Mouse (Mus musculus) 3T3-L1 (cell line): ENCODE measurements at regions not wholly inside any gene's neighbourhood (a gene's known extent, or its start where the extent isn't known, plus 50 kb on each side); places are given as distances from the start of the nearest gene placed in this dataset.

ENCODE experiments used
- DNase-seq: peaks from one replicate; pipeline ENCODE4 v3.0.0-alpha.2; 2015; ENCODE audit warnings: low read depth, low spot score

GRCm38 (mm10) chr14:88410722-88411437, 60.3 kb downstream of the Pcdh20 start:
- no peak for DNase-seq

DNA sequence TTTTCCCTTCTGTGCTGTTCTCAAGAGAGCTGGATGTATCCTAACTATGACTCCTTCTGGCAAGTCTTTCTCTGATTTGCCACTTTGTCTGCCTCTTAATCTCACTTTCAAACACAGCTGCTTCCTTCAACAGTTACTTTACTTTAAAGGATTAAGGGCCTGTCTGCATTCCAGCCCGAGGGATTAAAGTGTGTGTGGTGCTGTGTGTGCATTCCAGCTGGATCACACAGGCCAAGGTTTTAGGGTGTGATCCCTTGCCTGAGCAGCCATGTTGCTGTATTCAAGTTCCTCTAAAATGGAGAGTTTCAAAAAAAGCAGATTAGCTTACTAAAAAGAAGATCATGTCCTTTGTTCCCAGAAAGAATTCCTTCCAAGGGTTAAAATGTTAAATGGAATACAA, 71.9 kb downstream of the Pcdh20 start:
- DNase-seq: peak; percentile 11

DNA sequence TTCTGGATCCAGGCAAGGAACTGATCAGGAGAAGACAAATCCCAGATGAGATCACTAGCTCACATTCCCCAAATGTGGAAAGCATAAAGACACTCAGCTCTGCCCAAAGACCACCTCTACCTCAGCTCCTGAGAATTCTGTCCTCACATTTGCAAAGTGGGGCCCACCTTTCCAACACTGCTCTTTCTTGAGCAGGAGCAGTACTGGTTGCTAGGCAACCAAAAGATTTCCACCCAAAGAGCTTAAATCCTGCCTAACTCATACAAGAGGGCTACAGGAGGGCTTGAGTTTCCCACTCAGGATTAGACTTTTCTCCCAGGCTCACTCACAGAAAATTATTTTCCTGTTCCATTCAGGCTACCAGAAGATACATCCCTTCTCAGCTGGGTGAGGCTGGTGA, 74.0 kb downstream of the Pcdh20 start:
- DNase-seq: no peak

GRCm38 (mm10) chr14:88395016-88395415, 76.2 kb downstream of the Pcdh20 start:
- peak; percentile 78 for DNase-seq

DNA sequence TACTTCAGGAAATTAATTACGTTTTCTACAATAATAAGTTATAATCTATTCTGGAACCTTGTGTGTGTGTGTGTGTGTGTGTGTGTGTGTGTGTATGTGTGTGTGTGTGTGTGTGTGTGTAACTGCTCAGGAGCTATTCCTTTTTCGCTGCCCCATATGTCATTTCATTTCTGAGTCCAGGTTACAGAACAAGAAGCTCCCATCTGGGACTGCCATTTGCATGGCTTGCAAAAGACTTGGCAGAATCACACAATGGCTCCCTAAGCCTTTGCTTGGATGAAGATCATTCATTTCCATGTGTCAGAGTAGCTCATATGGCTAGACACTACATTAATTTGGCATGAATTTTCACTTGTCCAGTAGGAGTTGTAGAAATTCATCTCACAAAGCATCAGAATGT, 86.6 kb downstream of the Pcdh20 start:
- DNase-seq: no peak

DNA sequence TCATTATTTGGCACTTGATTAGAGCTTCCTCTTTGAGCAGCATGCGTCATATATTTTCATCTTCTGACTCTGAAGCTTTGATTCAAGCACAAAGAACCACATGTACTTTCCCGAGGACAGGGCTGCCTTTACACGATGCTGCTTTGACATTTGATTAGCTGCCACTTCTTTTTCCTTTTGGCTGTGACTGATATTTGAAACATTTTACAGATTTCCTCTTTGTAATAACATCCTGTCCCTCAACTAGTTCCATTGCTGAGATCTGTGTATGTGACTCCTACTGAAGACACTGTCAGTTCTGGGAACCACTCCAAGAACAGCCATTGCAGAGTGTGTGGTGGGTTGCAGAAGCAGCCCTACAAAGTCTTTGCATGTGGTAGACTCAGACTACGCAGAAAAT, 124.0 kb downstream of the Pcdh20 start:
- DNase-seq: peak; percentile 16

DNA sequence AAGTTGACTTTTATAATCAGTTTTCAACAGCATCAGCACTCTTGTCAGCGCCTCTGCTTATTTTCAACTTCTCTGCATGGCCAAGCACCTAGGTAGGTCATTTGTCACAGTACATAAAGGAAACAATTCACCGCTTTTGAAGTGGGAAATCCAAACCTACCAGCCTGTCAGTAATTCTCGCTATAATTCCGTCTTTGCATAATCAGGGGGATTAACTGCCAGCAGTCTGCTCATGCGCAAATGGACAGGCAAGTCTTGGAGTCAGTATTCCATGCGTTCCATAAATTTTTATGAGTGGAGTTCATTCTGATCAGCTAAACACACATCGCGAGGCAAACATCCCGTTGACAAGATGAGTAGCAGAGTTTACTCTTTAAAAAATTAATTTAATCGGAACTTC, 133.9 kb downstream of the Pcdh20 start:
- no peak for DNase-seq

DNA sequence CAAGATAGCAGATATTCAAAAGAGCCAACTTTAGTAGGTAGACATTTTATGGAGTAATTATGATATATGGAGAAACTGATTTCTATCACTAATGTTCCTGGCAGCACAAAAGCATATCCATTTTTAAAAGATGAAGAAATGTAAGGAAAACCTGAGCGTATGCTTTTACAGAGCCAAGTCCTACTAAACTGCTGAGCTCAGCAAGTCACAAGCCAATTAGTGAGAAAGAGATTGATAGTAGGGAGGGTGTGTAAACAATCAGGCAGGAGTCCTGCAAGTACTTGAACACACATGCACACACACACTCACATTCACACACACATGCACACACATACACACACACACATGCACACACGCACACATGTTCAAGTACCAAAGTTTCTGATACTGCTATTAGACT, 140.6 kb downstream of the Pcdh20 start:
- no peak for DNase-seq

GRCm38 (mm10) chr14:88326411-88326810, 144.8 kb downstream of the Pcdh20 start:
- no peak for DNase-seq

DNA sequence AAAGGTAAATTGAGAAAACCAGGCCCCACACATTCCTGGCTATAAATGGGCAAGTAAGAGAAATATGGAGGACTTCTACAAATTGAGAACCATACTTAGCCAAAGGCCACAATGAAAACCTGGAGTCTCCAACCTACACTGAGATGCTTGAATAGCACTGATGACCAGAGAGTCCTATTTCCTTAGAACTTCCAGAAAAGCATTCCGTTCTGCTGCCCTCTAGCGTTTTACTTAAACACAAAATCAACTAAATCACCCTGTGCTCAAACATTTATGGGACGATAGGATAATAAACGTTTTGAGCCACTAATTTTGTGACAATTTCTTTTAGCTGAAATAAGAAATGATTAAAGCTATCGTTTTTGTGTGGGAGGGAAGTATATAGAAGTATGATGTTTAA, 192.9 kb downstream of the Pcdh20 start:
- DNase-seq: no peak

DNA sequence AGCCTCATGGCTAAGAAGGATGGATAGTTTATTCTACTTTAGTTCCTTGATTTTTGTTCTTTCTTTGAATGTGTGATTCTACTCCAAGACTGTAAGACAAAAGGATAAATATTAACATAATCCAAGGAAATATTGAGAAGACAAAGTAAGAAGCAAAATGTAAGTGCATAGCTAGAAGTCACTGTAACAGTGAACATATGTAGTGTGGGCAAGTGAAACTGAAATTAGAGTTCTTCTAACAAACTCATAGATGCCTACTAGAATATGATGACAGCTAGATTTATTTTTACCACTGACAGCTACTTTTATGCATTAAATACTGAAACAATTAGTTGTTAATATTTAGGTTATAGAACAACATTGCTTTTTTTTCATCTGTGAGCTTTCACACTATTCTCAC, 206.4 kb downstream of the Pcdh20 start:
- DNase-seq: no peak

GRCm38 (mm10) chr14:88259034-88259433, 212.2 kb downstream of the Pcdh20 start:
- no peak for DNase-seq

DNA sequence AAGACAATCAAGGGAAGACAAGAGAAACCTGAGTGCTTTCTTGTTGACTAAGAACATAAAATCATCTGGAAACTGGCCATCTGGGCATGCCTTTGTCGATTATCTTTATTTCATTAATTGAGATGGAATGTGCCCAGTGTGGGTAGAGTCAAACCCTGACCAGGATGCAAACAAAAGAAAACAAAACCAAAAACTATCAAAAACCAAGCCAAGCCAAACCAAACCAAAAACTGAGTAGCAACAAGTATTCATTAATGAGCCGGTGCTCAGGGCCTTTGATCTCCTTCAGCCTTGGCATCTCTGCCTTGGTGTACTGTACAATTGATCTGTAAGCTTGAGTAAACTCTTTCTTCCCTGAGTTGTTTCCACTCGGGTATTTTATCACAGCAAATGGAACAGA, 216.1 kb downstream of the Pcdh20 start:
- DNase-seq: no peak
